Mouse (Mus musculus) brain, embryonic 14.5 days (tissue): ENCODE measurements at regions not wholly inside any gene's neighbourhood (a gene's known extent, or its start where the extent isn't known, plus 50 kb on each side); places are given as distances from the start of the nearest gene placed in this dataset.
A peak's percentile ranks its signal among the peaks of the same experiment; 100 is the strongest.

ENCODE experiments used
- DNase-seq: peaks from one replicate; pipeline ENCODE4 v3.0.0-alpha.2; 2011; ENCODE audit warnings: low read depth
- CTCF ChIP-seq: fragments of 200-500 bp; IDR thresholded peaks from 2 replicates; pipeline ENCODE4 v1.5.1; 2012; ENCODE audit warnings: inconsistent platforms, mild to moderate bottlenecking, moderate library complexity, borderline replicate concordance; ENCODE audit not compliant: insufficient read depth, insufficient read length; ENCODE audit errors: extremely low read depth
- POLR2A ChIP-seq: fragments of 200-500 bp; IDR thresholded peaks from 2 replicates; pipeline ENCODE4 v1.6.1; 2012; ENCODE audit warnings: mild to moderate bottlenecking, inconsistent platforms, borderline replicate concordance; ENCODE audit not compliant: poor library complexity, insufficient read depth, insufficient read length, severe bottlenecking; ENCODE audit errors: extremely low read depth

- DNase-seq, result peak; percentile 79
- TF ChIP-seq POLR2A (no peak), CTCF (no peak)
Measured at GRCm38 (mm10) chr15:69484421-69485074, 2983.8 kb upstream of the Lrrc6 start.

DNA sequence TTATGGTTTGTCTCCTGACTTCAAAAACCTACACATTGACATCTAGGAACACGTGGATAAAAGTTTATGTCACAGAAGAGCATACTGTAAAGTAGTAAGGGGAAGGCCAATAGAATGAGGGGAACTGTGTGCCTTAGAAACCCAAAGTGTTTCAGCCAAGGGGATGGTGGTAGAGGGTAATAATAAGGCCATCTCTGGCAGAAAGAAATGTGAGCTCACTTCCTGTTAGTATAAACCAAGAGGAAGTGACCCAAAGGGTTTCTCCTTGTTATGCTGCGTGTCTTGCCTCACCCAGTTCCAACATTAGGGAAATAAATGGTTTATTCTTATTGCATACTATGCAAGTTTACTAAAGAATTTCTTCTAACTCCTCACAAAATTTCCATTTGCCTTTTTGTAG, 2982.4 kb upstream of the Lrrc6 start:
- no peak for DNase-seq
- TF ChIP-seq CTCF (no peak), POLR2A (no peak)

GRCm38 (mm10) chr15:69481087-69481486, 2980.4 kb upstream of the Lrrc6 start:
- DNase-seq, result peak; percentile 13
- no peak for TF ChIP-seq CTCF
- TF ChIP-seq POLR2A, result no peak

- TF ChIP-seq POLR2A (no peak), CTCF (no peak)
- no peak for DNase-seq
Measured at GRCm38 (mm10) chr15:69477050-69477449, 2976.3 kb upstream of the Lrrc6 start.

GRCm38 (mm10) chr15:69469566-69469965, 2968.9 kb upstream of the Lrrc6 start:
- TF ChIP-seq CTCF (no peak), POLR2A (no peak)
- DNase-seq, result peak; percentile 15

- TF ChIP-seq POLR2A (no peak), CTCF (no peak)
- no peak for DNase-seq
Measured at GRCm38 (mm10) chr15:69460581-69461194, 2960.0 kb upstream of the Lrrc6 start.

DNA sequence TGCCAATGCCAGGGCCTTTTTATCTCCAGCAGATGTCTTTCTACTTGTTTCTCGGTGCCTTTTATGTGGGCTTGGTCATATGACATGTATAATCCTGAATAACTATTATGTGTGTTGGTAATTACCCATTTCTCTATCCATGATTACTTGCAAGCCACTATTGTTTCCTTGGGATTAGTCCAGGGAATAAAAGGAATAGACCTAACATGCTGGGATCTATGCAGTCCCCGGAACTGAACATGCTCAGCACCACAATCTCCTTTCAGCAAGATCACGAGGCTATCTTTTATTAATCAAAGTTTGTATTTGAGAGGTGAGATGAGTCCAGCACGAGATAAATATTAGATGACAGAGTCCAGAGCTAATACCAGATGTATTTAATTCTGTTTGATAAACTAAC, 2956.8 kb upstream of the Lrrc6 start:
- no peak for TF ChIP-seq POLR2A
- TF ChIP-seq CTCF, result no peak
- DNase-seq, result peak; percentile 53

GRCm38 (mm10) chr15:69456191-69456770, 2955.6 kb upstream of the Lrrc6 start:
- TF ChIP-seq POLR2A (no peak), CTCF (no peak)
- no peak for DNase-seq

DNA sequence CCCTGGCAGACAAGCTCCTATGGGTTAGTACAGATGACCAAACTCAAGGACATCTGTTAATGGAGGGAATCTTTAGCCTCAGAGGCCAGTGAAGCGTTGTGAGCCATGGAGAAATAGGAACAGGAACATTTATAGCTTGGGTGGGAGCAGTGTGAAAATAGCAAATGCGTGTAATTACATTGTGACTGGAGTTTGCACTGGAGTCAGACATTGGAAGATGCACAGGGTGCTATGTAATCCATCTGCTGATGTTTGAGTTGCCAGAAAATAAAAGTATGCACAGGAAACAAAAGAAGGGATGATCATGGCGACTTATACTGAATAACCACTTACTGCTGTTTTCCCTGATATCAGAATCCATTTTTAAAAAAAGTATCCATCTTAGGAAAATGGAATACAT, 2940.3 kb upstream of the Lrrc6 start:
- TF ChIP-seq POLR2A (no peak), CTCF (no peak)
- DNase-seq, result peak; percentile 22

DNA sequence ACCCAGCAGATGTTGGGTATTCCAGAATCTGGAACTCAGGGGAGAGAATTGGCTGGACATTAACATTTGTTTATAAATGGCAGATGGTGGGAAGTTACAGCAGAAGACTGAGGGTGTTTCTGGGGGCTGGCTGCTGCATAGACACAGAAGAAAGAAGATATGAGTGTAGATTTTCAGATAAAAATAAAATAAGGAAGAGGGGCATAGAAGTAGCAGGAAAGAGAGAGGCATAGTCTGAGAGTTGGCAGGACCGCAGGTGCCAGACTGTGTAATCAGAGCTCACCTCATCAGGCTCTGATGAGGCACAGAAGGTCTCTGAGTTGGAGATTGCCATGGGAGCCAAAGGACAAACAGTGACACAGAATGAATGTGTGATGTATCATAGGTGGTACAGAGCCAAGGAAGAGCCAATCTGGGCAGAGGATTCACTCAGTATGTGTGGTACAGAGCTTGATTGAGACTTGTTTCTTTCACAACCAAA, 2912.9 kb upstream of the Lrrc6 start:
- peak; percentile 31 for DNase-seq
- no peak for TF ChIP-seq POLR2A
- TF ChIP-seq CTCF, result no peak

- peak; percentile 41 for DNase-seq
- TF ChIP-seq CTCF (no peak), POLR2A (no peak)
Measured at GRCm38 (mm10) chr15:69389575-69389974, 2888.9 kb upstream of the Lrrc6 start.
